Mouse (Mus musculus) liver, embryonic 14.5 days (tissue): ENCODE results near the gene Fgfr2. TPM values are rescaled to one million over a fixed set of nuclear protein-coding genes. Genes with fewer than 3 reads are reported as not detected.

Experiments used
- ATAC-seq: fragments of 200-750 bp; cut with Nextera tagmentation; 2 replicates; pipeline ENCODE4 v1.8.0; 2017; ENCODE audit warnings: moderate number of reproducible peaks, mild to moderate bottlenecking, moderate library complexity; ENCODE audit not compliant: insufficient read depth
- DNase-seq, 3 experiments: peaks; one replicate each; pipeline ENCODE4 v3.0.0-alpha.2; 2012 to 2013; ENCODE audit warnings: low read depth in 3 of 3, low spot score in 3 of 3
- H3K27ac ChIP-seq: fragments of 300-500 bp; sonication (generic); 2 replicates; pipeline ENCODE4 v1.5.1; 2014; ENCODE audit warnings: moderate library complexity, mild to moderate bottlenecking, control low read depth, inconsistent platforms
- H3K27me3 ChIP-seq: fragments of 300-500 bp; sonication (generic); 2 replicates; pipeline ENCODE4 v1.6.1; 2014; ENCODE audit warnings: mild to moderate bottlenecking, low read length, moderate library complexity; ENCODE audit not compliant: control insufficient read depth, insufficient read depth
- H3K36me3 ChIP-seq: fragments of 300-500 bp; sonication (generic); replicated peaks from 2 replicates; pipeline ENCODE4 v1.6.1; 2014; ENCODE audit warnings: low read depth; ENCODE audit not compliant: control insufficient read depth, insufficient read depth
- H3K4me1 ChIP-seq, 2 experiments: fragments of 200-500 bp in 1 of 2; fragments of 300-500 bp in 1 of 2; sonication (generic) in 1 of 2; replicated peaks; 2 replicates each; pipeline ENCODE4 v1.6.1; 2012 to 2014; ENCODE audit warnings: antibody characterized with exemption in 1 of 2, inconsistent platforms in 1 of 2, low read length in 1 of 2; ENCODE audit not compliant: control insufficient read depth in 2 of 2, insufficient read depth in 2 of 2
- H3K4me2 ChIP-seq: fragments of 300-500 bp; sonication (generic); 2 replicates; pipeline ENCODE4 v1.6.1; 2014; ENCODE audit warnings: low read depth, mild to moderate bottlenecking, control low read depth, moderate library complexity
- H3K4me3 ChIP-seq, 2 experiments: fragments of 200-500 bp in 1 of 2; fragments of 300-500 bp in 1 of 2; sonication (generic) in 1 of 2; 2 replicates each; pipeline ENCODE4 v1.5.1; 2012 to 2014; ENCODE audit warnings: low read depth in 2 of 2, low read length in 2 of 2, mild to moderate bottlenecking in 2 of 2, control low read depth in 1 of 2, inconsistent platforms in 1 of 2, moderate library complexity in 1 of 2; ENCODE audit not compliant: insufficient read depth in 1 of 2
- H3K9ac ChIP-seq: fragments of 300-500 bp; sonication (generic); replicated peaks from 2 replicates; pipeline ENCODE4 v1.6.1; 2014; ENCODE audit warnings: mild to moderate bottlenecking, control low read depth, moderate library complexity
- H3K9me3 ChIP-seq: fragments of 300-500 bp; sonication (generic); 2 replicates; pipeline ENCODE4 v1.6.1; 2016; ENCODE audit warnings: low read length, mixed read lengths; ENCODE audit not compliant: control insufficient read depth
- CTCF ChIP-seq: IDR thresholded peaks from 2 replicates; pipeline ENCODE4 v1.5.1; 2016; ENCODE audit warnings: antibody characterized with exemption, low read depth, control low read depth
- EP300 ChIP-seq: IDR thresholded peaks from 2 replicates; pipeline ENCODE4 v1.6.1; 2016; ENCODE audit warnings: antibody characterized with exemption, low read depth
- WGBS: fragments of 180-500 bp; shearing (Covaris S2); extraction: QIAGEN DNeasy Blood & Tissue Kit; methylation state at CpG from one replicate; pipeline ENCODE4 v1.1.7; 2014; ENCODE audit not compliant: insufficient replicate concordance; 5-methylcytosine and 5-hydroxymethylcytosine counted together
- polyA plus RNA-seq, 2 experiments: library from polyadenylated mRNA; depleted of rRNA in 1 of 2; stranded (reverse) in 1 of 2; unstranded in 1 of 2; fragments of >200 nt; fragmentation: Nextera tagmentation in 1 of 2; extraction: Ambion mirVana in 1 of 2; gene quantifications; 2 replicates each; pipeline versions ENCODE4 v1.2.1 to v1.2.3; 2012 to 2014

The Fgfr2 gene
- polyA plus RNA-seq, 2 experiments = 7.9 to 8.8 TPM

DNA sequence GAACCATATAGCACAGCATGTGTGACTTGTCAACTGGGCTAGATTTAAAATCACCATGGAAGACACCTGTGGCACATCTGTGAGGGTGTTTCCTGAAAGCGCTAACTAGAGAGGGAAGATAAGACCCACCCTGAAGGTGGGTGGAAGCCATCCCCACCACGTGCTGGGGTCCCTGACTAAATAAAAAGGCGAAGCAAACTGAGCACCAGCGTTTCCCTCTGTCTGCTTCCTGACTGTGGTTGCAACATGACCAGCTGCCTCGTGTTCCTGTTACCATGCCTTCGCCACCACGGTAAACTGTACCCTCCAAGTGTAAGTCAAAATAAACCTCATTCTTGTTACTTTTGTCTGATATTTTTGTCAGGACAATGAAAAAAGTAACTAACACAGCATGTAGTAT, 819.2 kb downstream of the Fgfr2 start:
- no peak overlapping the region for H3K27ac ChIP-seq
- H3K36me3 ChIP-seq = no peaks in the 10 kb centered on the region
- H3K4me3 ChIP-seq = no peak overlapping the region

DNA sequence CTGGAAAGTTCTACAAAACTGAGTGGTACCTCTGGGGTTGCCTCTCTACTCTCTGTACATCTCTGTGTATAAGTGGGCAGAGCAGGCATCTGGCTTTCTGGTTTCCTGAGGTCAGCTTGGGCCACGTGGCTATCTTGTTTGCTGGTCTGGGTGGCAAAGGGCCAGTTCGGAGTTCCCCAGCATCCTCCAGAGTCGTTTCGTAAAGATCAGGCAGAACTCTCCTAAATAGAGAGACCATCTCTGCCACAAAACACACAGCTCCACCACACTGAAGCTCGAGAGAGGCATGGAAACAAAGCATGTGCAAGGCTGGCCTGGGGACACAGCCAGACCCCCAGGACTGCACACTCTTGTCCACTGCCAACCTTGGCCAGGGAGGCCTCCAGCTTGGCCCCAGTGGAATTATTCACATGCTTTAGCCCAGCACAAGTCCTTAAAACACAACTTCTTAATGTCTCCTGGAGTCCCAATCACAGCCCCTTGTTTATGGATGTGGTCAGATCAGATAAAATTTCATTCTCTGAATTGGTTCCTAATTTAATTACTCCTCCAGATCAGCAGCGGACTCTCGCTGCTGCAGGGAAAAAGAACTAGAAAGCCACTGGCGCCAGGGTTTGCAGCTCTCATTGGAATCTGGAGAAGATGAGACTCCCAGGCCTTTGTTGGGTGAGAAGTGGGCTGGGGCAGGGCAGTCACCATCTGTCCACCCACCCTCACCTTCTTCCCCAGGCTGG, 820.5 kb downstream of the Fgfr2 start:
- DNase-seq (no peak), ATAC-seq (no peak)
- 66% methylated on average over 8 of the region's 8 CpGs for WGBS
- Histone ChIP-seq H3K4me3 (no peak overlapping the region), H3K36me3 (no peaks in the 10 kb centered on the region), H3K27me3 (no peaks in the 10 kb centered on the region), H3K4me1 (peaks cover 0 to 20% of the 10 kb centered on the region in 2 experiments; a peak in 2 of 4 replicates), H3K4me2 (no peak overlapping the region), H3K27ac (no peak overlapping the region), H3K9me3 (no peaks in the 10 kb centered on the region), H3K9ac (no peak overlapping the region)
- TF ChIP-seq EP300 (no peak), CTCF (no peak)

More for the DNA sequence above, 819.2 kb downstream of the Fgfr2 start:
- no peak overlapping the region for H3K9ac ChIP-seq
- H3K4me1 ChIP-seq = peaks cover 0 to 20% of the 10 kb centered on the region in 2 experiments; a peak in 2 of 4 replicates
- no peak overlapping the region for H3K4me2 ChIP-seq
- ATAC-seq (no peak), DNase-seq (no peak)
- TF ChIP-seq EP300 (no peak), CTCF (no peak)
- H3K9me3 ChIP-seq = no peaks in the 10 kb centered on the region
- 22% methylated on average over 7 of the region's 7 CpGs for WGBS
- no peaks in the 10 kb centered on the region for H3K27me3 ChIP-seq

DNA sequence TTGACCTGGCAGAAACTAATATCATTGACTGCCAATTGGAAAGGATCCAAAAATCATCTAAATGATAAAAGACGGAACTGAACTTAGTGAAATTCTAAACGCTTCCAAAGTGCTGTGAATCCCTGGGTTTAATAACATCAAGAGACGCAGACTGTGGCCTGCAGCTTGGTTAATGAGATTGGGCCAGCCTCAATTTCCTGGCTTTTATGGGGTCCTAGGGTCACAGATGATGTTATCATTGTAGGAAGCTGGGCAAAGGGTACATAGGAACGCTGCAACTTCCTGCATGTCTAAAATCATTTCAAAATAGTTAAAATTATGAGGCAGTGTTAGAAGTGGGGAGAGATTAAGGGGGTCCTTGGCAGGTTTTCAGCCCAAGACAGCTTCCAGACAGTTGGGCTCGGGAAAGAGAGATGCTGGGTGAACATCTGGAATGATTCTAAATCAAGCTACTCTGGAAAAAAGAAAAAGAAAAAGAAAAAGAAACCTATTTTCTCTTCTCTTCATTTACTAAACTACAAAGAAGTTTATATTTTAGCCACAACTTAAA, 823.4 kb downstream of the Fgfr2 start:
- Histone ChIP-seq H3K9me3 (no peaks in the 10 kb centered on the region), H3K27me3 (no peaks in the 10 kb centered on the region), H3K36me3 (no peaks in the 10 kb centered on the region), H3K4me2 (no peak overlapping the region), H3K4me3 (no peak overlapping the region), H3K27ac (no peak overlapping the region), H3K9ac (no peak overlapping the region), H3K4me1 (peaks cover 0 to 9% of the 10 kb centered on the region in 2 experiments; a peak in 2 of 4 replicates)
- WGBS = 43% methylated on average over 5 of the region's 5 CpGs
- DNase-seq (no peak), ATAC-seq (no peak)
- TF ChIP-seq EP300 = no peak
- TF ChIP-seq CTCF = no peak

DNA sequence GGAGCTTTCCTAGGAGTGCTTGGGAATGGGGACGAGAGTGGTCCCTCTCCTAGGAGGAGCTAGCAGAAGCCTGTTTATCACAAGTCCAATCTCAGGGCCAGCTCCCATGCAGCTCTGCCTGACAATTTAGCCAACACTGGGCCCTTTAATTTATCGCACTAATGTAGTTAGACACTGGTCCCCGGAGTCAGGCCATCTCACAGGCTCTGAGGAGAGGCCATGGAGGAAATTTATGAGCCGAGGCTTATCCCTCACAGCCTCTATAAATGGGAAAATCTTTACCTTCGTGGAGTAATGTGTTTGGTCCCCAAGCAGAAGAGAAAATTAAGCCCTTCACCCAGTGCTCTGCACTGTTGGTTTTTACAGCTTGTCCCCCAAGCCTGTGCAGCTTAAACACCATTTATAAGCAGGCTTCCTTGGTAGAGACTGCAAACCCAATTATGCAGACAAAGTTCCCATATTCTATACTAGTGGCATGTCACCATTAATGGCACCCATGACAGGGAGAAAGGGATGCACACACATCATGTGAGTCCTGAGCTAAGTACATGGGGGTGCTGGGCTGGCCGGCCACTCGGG, 824.6 kb downstream of the Fgfr2 start:
- no peak overlapping the region for H3K4me3 ChIP-seq
- 77% methylated on average over 7 of the region's 7 CpGs for WGBS
- TF ChIP-seq EP300 = no peak
- TF ChIP-seq CTCF = no peak
- H3K9ac ChIP-seq = no peak overlapping the region
- no peak for DNase-seq
- no peaks in the 10 kb centered on the region for H3K36me3 ChIP-seq
- H3K27me3 ChIP-seq = no peaks in the 10 kb centered on the region
- no peak overlapping the region for H3K27ac ChIP-seq
- H3K4me1 ChIP-seq = peaks cover 0 to under 1% of the 10 kb centered on the region in 2 experiments; a peak in 1 of 4 replicates
- no peaks in the 10 kb centered on the region for H3K9me3 ChIP-seq
- ATAC-seq = no peak
- H3K4me2 ChIP-seq = no peak overlapping the region

DNA sequence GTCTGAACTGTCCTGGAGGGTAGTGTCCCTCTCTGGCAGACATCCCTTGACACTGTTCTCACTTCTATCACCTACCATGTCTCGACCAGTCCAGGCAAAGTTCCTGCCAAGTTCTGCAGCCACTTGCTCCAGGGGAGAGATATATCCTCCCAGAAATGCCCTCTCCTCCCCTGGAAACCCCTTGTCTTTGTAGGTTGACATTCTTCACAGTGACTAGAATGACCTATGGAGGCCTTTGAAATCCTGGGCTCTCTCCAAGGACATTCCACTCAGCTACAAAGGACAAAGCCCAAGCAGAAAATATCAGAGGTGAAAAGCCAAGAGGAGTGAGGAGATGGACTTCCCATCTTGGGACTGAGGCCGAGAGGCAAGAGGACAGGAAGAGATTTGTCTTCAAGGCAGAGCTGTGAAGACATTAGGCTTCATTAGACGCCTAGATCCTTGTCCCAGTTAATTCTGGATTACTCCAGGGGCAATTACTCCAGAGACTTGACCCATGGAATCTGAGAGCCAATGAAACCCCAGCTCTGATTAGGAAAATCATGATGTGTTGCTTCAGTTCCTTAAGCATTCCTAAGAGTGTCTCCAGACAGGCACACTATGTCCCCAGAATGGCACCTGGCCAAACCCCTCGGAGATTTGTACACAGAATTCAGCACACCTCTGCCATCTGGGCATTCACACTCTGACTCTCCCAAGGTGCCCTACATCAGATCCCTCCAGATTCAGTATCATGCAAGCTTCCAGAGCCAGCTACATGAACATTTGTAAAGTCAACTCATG, 826.3 kb downstream of the Fgfr2 start:
- Histone ChIP-seq H3K9ac (no peak overlapping the region), H3K27me3 (no peaks in the 10 kb centered on the region), H3K9me3 (no peaks in the 10 kb centered on the region), H3K36me3 (no peaks in the 10 kb centered on the region), H3K4me2 (no peak overlapping the region), H3K4me3 (no peak overlapping the region), H3K27ac (no peak overlapping the region), H3K4me1 (no peaks in the 10 kb centered on the region)
- no peak for ATAC-seq
- DNase-seq = no peak
- TF ChIP-seq CTCF (no peak), EP300 (no peak)
- 46% methylated on average over 4 of the region's 4 CpGs for WGBS
